Mouse (Mus musculus) gastrocnemius, postnatal 14 days (tissue): ENCODE results near the gene Psmg1. TPM values are rescaled to one million over a fixed set of nuclear protein-coding genes. Genes with fewer than 3 reads are reported as not detected.
"Not testable (repeated sequence)": the region's sequence is repeated elsewhere in the genome, so short reads cannot be mapped to it uniquely, and the experiment has no call there.

Source experiments
- DNase-seq: peaks from one replicate; pipeline ENCODE4 v3.0.0; 2021; ENCODE audit warnings: mixed read lengths
- intact Hi-C: fragments of 180-260 bp; cut with DNase I; formaldehyde crosslinking; loops from one replicate; pipeline ENCODE4 v1.15.1; 2025; ENCODE audit warnings: low total_unique reads
- microRNA-seq, 2 experiments: library from miRNA; unstranded; fragments of <30 nt; microRNA quantifications; one replicate each; pipeline ENCODE4 v1.2.0; 2021
- total RNA-seq, 2 experiments: library from RNA; stranded (reverse); gene quantifications; 2 replicates each; pipeline ENCODE4 v1.2.3; 2021

Gene Psmg1
- total RNA-seq, 2 experiments from 2014 or later = 12.2 to 12.8 TPM

DNA sequence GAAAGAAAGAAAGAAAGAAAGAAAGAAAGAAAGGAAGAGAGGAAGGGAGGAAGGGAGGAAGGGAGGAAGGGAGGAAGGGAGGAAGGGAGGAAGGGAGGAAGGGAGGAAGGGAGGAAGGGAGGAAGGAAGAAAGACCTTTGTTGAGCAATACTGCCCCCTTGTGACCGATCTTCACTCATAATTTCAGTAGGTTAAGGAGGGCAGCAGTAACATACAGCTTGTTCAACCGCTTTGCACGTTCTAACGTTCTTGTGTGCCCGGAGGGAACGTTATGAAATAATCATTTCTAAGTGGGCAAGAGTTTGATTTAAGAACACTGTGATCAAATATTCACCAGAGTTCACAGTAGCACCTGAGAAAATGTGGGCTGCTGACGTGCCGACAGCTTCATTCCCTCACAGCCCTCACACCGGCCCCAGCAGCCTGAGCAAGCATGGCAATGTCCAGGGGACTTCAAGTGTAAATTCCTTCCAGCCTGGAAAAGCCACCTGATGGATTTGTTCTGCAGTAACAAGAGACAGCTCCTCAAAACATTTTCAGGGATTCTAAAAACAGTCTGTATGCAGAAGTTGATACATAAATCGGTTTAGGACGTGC is 26.2 kb downstream of the Psmg1 start:
- DNase-seq = no peak
- intact Hi-C loops = loop anchor here (10.0 kb wide), 1 partner anchor 610 kb away; no protein-coding TSS in a partner anchor

DNA sequence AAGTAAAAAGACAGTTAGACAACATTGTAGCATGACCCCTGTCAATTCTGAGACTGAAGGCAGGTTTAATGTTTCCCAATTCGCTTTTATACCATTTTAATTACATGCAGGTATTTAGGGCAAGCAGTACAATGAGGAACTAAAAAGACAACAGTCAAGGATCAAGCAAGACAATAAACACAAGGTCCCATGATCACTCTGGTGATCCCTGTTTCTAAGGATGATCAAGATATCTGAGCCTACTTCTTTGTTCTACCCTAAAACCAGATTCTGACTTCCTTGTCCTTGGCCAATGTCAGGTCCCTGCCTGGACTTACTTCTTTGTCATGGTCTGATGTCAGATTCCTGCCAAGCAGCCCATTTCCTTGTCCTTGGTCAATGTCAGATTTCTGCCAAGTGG is 29.3 kb downstream of the Psmg1 start:
- intact Hi-C loops = loop anchor here (10.0 kb wide), 1 partner anchor 607 kb away; no protein-coding TSS in a partner anchor
- not testable (repeated sequence) for DNase-seq

DNA sequence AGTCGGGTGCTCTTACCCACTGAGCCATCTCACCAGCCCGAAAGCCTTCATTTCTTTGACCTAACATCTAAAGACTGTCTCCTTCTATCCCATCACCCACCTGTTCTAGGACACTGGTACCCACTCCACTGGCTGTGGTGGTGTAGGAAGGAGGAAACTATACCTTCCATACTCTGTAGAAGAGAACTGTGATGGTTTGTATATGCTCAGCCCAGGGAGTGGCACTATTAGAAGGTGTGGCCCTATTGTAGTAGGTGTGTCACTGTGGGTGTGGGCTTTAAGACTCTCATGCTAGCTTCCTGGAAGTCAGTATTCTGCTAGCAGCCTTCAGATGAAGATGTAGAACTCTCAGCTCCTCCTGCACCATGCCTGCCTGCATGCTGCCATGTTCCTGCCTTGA is 30.1 kb downstream of the Psmg1 start:
- intact Hi-C loops = loop anchor here (10.0 kb wide), 1 partner anchor 606 kb away; no protein-coding TSS in a partner anchor

GRCm38 (mm10) chr16:95958080-95958479 is 32.7 kb downstream of the Psmg1 start:
- no peak for DNase-seq
- intact Hi-C loops = no loop called here

More for the DNA sequence above, 30.1 kb downstream of the Psmg1 start:
- not testable (repeated sequence) for DNase-seq

- intact Hi-C loops = no loop called here
- no peak for DNase-seq
Observed at GRCm38 (mm10) chr16:95956618-95957017, 34.1 kb downstream of the Psmg1 start.

DNA sequence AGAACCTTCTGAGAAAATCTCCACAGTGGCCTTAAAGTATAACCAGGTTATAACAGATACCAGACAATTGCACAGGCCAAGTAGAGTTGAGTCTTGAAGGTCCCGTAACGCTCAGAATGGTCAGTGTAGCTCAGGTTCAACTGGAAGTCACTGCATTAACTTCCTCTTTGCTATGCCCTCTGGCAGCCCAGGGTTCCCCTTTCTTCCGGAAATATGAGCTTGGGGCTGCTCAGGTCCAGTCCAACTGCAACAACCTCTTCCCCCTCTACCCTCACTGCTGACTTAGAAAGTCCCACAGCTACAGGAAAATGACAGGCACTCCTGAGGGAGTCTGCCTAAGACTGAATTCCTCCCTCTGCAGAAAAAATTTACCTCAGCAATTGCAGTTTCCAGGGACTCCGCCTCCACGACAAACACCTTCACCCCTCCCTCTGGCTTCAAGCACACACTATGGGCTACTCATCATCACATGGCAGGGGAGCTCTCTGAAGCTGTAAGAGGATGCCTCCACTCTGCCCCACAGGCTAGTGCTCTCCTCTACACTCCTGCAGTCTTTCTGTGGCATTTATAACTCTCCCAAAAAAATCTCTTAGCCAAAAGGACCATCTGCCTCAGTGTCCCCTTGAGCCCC is 34.9 kb downstream of the Psmg1 start:
- intact Hi-C loops = no loop called here
- DNase-seq = no peak

DNA sequence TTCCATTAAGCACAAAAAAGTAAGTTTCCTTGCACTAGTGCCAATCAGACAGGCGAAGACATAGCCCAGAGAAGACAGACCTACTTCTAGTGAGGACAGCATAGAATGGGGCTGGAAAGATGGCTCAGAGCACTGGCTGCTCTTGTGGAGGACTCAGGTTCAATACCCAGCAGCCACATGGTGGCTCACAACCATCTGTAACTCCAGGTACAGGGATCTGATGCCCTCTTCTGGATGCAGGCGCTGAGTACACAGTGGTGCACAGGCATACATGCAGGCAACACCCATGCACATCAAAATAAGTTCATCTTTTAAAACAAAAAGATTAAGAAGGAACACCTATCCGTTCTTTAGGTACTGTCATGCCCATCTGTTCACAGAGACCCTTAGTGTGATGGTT is 36.4 kb downstream of the Psmg1 start:
- no peak for DNase-seq
- intact Hi-C loops = no loop called here

- no peak for DNase-seq
- intact Hi-C loops = no loop called here
Observed at GRCm38 (mm10) chr16:95953159-95953650, 37.6 kb downstream of the Psmg1 start.

- intact Hi-C loops = no loop called here
Observed at GRCm38 (mm10) chr16:95951471-95951870, 39.3 kb downstream of the Psmg1 start.

DNA sequence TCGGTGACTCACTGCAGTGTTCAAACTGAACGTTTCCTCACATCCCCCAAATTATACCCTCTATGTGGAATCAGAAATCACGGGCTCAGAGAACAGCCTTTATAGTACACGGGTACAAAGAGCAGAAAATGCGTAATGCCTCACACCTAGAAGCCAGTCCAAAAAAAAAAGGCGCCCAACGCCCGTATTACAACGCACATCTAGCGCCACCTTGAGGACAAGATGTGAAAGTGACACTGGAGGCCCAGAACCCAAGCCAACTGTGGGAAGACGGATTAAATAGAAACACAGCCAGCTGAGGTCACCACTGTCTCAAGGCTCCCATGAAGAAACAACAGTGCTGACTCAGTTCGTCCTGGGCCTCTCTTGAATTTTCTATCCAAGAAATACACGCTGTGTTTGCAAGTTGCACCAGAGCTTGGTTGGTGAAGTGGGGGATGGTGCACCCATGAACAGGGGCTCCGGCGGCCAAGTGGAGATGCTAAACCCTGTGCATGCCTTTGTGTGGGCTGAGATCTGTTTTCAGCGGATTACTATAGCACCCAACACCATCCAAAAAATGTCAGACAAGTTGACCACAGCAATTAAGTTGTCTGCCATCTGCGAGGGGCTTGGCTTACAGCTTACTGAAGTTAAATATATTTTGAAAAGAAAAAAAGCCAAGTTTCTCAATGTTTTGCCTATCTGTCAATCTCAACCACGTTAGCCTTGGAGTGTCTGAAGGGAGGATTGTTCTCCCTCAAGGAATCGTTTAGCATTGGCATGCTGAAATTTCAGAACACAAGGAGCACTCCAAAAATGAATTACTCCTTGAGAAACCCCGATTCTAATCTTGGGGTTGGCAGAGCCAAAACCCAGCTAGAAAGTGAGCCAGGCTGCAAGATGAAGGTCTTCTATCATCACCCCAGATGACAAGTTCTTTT is 45.1 kb downstream of the Psmg1 start:
- intact Hi-C loops = loop anchor here (5.0 kb wide), 1 partner anchor 288 kb away; no protein-coding TSS in a partner anchor
- DNase-seq = peak; percentile 68

More at GRCm38 (mm10) chr16:95951471-95951870, 39.3 kb downstream of the Psmg1 start:
- no peak for DNase-seq

DNA sequence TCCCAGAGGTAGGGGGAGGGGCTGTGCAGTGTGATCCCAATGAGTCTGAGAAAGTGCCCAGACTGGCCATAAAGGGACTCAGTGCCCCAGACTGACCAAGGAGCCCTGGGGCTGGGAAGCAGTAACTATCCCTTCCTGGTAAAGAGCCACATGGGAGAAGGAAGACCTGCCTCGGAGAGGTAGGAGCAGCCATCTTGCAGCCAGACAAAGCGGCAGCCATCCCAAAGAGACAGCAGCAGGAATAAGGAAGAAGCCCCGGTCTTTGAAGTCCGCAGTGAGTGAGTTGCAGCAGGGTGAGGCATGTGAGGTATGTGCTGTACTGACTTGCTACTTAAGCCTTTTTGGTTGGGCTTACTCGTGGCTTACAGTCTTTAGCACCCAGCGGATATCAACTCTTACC is 47.6 kb downstream of the Psmg1 start:
- intact Hi-C loops = loop anchor here (5.0 kb wide), 1 partner anchor 296 kb away; no protein-coding TSS in a partner anchor
- DNase-seq = no peak

- no peak for DNase-seq
- intact Hi-C loops = loop anchor here (5.0 kb wide), 1 partner anchor 294 kb away; no protein-coding TSS in a partner anchor
Observed at GRCm38 (mm10) chr16:95941575-95941974, 49.2 kb downstream of the Psmg1 start.

GRCm38 (mm10) chr16:95935495-95935961 is 55.2 kb downstream of the Psmg1 start:
- DNase-seq = no peak
- intact Hi-C loops = no loop called here

DNA sequence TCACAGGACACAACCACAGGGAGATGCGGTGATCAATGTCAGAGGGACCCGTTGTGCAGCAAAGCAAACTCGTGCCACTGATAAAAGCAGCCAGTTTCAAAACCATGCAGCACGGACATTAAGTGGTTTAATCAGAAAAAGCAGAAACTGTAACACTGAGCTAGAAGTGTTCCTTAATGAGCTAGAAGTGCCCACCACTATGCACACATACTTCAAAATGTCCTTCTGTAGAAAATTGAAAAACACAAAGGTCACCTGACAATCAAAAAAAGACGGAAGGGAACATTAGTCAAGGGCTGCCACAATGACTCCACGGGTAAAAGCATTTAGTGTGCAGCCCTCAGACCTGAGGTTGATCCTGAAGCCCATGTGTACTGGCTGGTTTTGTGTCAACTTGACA is 57.9 kb downstream of the Psmg1 start:
- intact Hi-C loops = no loop called here

GRCm38 (mm10) chr16:95931509-95931908 is 59.3 kb downstream of the Psmg1 start:
- intact Hi-C loops = no loop called here
- no peak for DNase-seq

More for the DNA sequence above, 57.9 kb downstream of the Psmg1 start:
- DNase-seq = no peak

Small RNA genes within 50 kb of the gene (microRNA-seq; reads per million reads assigned to microRNA genes)
- 0 reads per million in 2 experiments for gene Gm27833

Other genes with a start within 250 kb of the Psmg1 start
- gene Brwd1, start 91.6 kb upstream of the Psmg1 start, total RNA-seq = 10 to 100 TPM; 65.9 to 72.2 TPM
- gene Hmgn1, start 136.8 kb upstream of the Psmg1 start, total RNA-seq = 10 to 100 TPM; 34.2 to 66.6 TPM
- 1 to 10 TPM; 6.5 to 7.8 TPM for gene Wrb, start 154.4 kb upstream of the Psmg1 start, total RNA-seq
- gene Lca5l, start 201.3 kb upstream of the Psmg1 start, total RNA-seq = 1 to 10 TPM in 1 of 2 experiments, under 1 TPM in 1; 0.84 to 1.0 TPM
- 1,000 to 10,000 TPM in 1 of 2 experiments, 100 to 1,000 TPM in 1; 977 to 1,012 TPM for gene Sh3bgr, start 209.5 kb upstream of the Psmg1 start, total RNA-seq
- under 1 TPM; 0.11 to 0.23 TPM for gene B3galt5, start 244.8 kb upstream of the Psmg1 start, total RNA-seq